In the genomic region with DNA sequence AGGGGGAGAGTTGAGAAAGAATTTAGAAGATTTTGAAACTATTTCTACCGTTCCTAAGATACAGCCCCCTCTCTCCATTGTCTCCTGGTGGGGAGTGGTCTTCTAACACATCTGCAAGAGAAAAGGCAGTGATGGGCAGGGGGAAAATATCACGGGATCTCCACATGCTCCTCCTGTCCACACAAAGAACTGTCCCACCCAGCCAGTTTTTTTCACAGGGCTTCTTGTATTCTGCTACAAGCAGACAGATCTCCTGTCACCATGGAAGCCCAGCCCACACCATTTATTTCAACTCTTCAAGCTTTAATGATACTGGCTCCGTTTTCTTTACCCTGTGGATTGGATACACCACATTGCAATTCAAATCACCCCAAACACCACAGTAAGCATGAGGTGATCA, we compare ENCODE assay signal across 24 mouse cellular contexts.
"Had no signal": no experiment of that assay in that cellular context is flagged by ENCODE, and none has a peak within 500 bp of the region (broad histone marks: within the 10 kb centered on the region; RNA-seq: fewer than 3 reads in every experiment).

No protein-coding gene starts in this region.

- H3K9ac ChIP-seq: limb, embryonic 12.5 days; limb, embryonic 15.5 days; liver, embryonic 14.5 days; liver, postnatal 0 days; lung, embryonic 14.5 days; neural tube, embryonic 12.5 days; neural tube, embryonic 15.5 days; stomach, embryonic 15.5 days had no signal

- ATAC-seq: liver, postnatal 0 days; lung, postnatal 0 days had no signal

- H3K27ac ChIP-seq: layer of hippocampus, adult 2 months; limb, embryonic 12.5 days; limb, embryonic 15.5 days; liver, embryonic 14.5 days; macrophage; midbrain, embryonic 10.5 days; neural tube, embryonic 12.5 days; neural tube, embryonic 15.5 days; stomach, embryonic 15.5 days had no signal

- H3K9me3 ChIP-seq: limb, embryonic 12.5 days; limb, embryonic 15.5 days; midbrain, embryonic 10.5 days; neural tube, embryonic 12.5 days; neural tube, embryonic 15.5 days; stomach, embryonic 15.5 days had no signal

- H3K27me3 ChIP-seq: limb, embryonic 12.5 days; limb, embryonic 15.5 days; megakaryocyte, embryonic 14.5 days; neural tube, embryonic 12.5 days; neural tube, embryonic 15.5 days; stomach, embryonic 15.5 days had no signal

- H3K4me1 ChIP-seq: limb, embryonic 12.5 days; limb, embryonic 15.5 days; megakaryocyte, embryonic 14.5 days; neural tube, embryonic 12.5 days; stomach, embryonic 15.5 days had no signal

- H3K4me2 ChIP-seq: limb, embryonic 12.5 days; limb, embryonic 15.5 days; liver, embryonic 11.5 days; lung, embryonic 14.5 days; neural tube, embryonic 12.5 days; neural tube, embryonic 15.5 days; stomach, embryonic 15.5 days had no signal

- H3K36me3 ChIP-seq: limb, embryonic 12.5 days; limb, embryonic 15.5 days; midbrain, embryonic 10.5 days; neural tube, embryonic 12.5 days; neural tube, embryonic 15.5 days; stomach, embryonic 15.5 days had no signal

- DNase-seq: kidney, adult 18-20 months; kidney, adult 9 months; kidney, postnatal 14 days; kidney, postnatal 4 days; left cerebral cortex, postnatal 4 days; liver, postnatal 0 days; lung, embryonic 14.5 days; midbrain, embryonic 14.5 days; right cerebral cortex, adult 18-20 months; right cerebral cortex, postnatal 14 days; right cerebral cortex, postnatal 4 days; thymus, postnatal 25 days had no signal

- H3K4me3 ChIP-seq: layer of hippocampus, adult 2 months; limb, embryonic 12.5 days; limb, embryonic 15.5 days; megakaryocyte, embryonic 14.5 days; midbrain, embryonic 10.5 days; neural tube, embryonic 12.5 days; neural tube, embryonic 15.5 days; stomach, embryonic 15.5 days had no signal
